Mouse (Mus musculus): ENCODE measurements around the gene Pde4dip. TPM values are rescaled to one million over a fixed set of nuclear protein-coding genes. Genes with fewer than 3 reads are reported as not detected.

Gene Pde4dip
- polyA plus RNA-seq, 1 experiment from 2014 or later = 18.0 TPM

DNA sequence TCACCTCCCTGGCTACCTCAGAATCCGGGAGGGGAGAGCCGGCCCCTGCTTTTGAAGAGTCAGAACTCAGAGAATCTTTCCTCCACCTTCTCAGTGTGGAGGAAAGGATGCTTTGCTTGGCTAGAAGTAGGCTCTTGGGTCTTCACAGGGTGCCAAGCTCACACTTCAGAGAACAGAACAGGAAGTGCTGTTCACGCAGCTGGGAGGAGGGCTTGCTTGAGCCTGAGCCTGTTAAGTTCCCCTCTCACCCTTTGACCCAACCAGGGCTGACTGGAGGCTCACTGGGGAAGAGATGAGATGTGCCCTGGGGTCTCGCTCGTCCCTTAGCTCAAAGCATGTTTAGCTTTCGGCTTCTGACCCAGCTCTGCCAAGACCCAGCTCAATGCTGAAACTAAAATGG is 44.7 kb upstream of the Pde4dip start:
- H3K27me3 ChIP-seq (ENCODE audit: insufficient read depth, low read length) = no peaks in the 10 kb centered on the region
- H3K9ac ChIP-seq (ENCODE audit: low read depth, low read length) = no peak overlapping the region
- DNase-seq (ENCODE audit: low spot score) (no peak), ATAC-seq (replicated peaks; ENCODE audit: low FRiP score, low read depth) (no peak)
- H3K27ac ChIP-seq = no peak overlapping the region
- no peak overlapping the region for H3K4me3 ChIP-seq (replicated peaks; ENCODE audit: low read depth, low read length)
- peaks cover 7% of the 10 kb centered on the region; the same call in 1 of the 2 replicates for H3K4me1 ChIP-seq (replicated peaks; ENCODE audit: insufficient read depth, low read length)
- WGBS = 51% methylated on average over 6 of the region's 6 CpGs
- TF ChIP-seq CTCF (IDR thresholded peaks at IDR 0.05; ENCODE audit: low read depth) = no peak
- no peak overlapping the region for H3K4me2 ChIP-seq (ENCODE audit: low read length)
- H3K36me3 ChIP-seq (ENCODE audit: insufficient read depth, low read length) = no peaks in the 10 kb centered on the region
- H3K9me3 ChIP-seq (replicated peaks; ENCODE audit: low read length) = no peaks in the 10 kb centered on the region

DNA sequence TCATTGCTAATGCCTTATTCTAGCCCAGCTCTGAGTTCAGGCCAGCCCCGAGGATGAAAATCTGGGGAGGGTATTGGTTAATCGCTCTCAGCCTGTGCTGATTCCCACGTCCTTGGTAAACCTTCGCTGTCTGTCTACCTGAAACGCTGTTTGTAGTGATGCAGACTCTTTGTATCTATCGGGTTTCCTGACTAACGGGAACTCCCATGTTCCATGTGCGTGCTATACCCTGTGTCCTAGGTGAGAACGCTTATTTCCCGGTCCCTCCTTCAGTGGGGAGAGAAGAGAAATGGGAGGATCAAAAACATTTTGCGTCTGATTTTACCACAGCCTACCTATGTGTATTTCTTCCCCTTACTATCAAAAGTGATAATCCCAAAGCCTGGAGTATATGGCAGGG is 44.3 kb upstream of the Pde4dip start:
- Histone ChIP-seq H3K27me3 (ENCODE audit: insufficient read depth, low read length) (no peaks in the 10 kb centered on the region), H3K4me3 (replicated peaks; ENCODE audit: low read depth, low read length) (no peak overlapping the region), H3K9ac (ENCODE audit: low read depth, low read length) (no peak overlapping the region), H3K4me1 (replicated peaks; ENCODE audit: insufficient read depth, low read length) (peaks cover 7% of the 10 kb centered on the region; the same call in 1 of the 2 replicates), H3K27ac (no peak overlapping the region), H3K9me3 (replicated peaks; ENCODE audit: low read length) (no peaks in the 10 kb centered on the region), H3K4me2 (ENCODE audit: low read length) (no peak overlapping the region), H3K36me3 (ENCODE audit: insufficient read depth, low read length) (no peaks in the 10 kb centered on the region)
- DNase-seq (ENCODE audit: low spot score) = no peak
- WGBS = 41% methylated on average over 11 of the region's 11 CpGs
- no peak for TF ChIP-seq CTCF (IDR thresholded peaks at IDR 0.05; ENCODE audit: low read depth)
- ATAC-seq (replicated peaks; ENCODE audit: low FRiP score, low read depth) = no peak

DNA sequence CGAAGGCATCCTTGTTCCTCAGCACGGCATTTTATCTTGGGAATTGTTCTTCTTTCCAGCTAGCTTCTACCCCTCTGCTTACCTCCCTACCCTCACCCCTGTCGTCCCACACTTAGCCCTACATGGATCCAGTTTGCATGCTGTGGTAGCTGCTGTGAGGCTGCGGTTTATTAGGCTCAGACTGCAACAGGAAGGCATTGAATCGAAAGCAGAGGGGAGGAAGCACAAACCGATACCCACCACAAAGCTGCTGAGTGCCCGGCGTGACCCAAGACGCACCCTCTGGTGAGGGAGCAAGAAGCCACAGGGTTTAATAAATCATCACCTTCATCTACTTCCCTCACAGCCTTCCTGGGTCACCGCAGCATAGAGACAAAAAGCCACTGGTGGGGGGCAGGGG is 43.6 kb upstream of the Pde4dip start:
- no peaks in the 10 kb centered on the region for H3K36me3 ChIP-seq (ENCODE audit: insufficient read depth, low read length)
- peak overlapping the region; percentile 48 for H3K4me2 ChIP-seq (ENCODE audit: low read length)
- H3K4me1 ChIP-seq (replicated peaks; ENCODE audit: insufficient read depth, low read length) = peaks cover 7% of the 10 kb centered on the region; the same call in 1 of the 2 replicates
- peak overlapping the region; percentile 8; the same call in 1 of the 2 replicates for H3K4me3 ChIP-seq (replicated peaks; ENCODE audit: low read depth, low read length)
- no peaks in the 10 kb centered on the region for H3K9me3 ChIP-seq (replicated peaks; ENCODE audit: low read length)
- DNase-seq (ENCODE audit: low spot score) = peak; percentile 68
- TF ChIP-seq CTCF (IDR thresholded peaks at IDR 0.05; ENCODE audit: low read depth) = no peak
- no peak overlapping the region for H3K27ac ChIP-seq
- 9% methylated on average over 10 of the region's 10 CpGs for WGBS
- ATAC-seq (replicated peaks; ENCODE audit: low FRiP score, low read depth) = no peak
- no peaks in the 10 kb centered on the region for H3K27me3 ChIP-seq (ENCODE audit: insufficient read depth, low read length)
- 0 out of 2 replicates have a peak overlapping the region, but pooled peaks have one; percentile 14 for H3K9ac ChIP-seq (ENCODE audit: low read depth, low read length)

DNA sequence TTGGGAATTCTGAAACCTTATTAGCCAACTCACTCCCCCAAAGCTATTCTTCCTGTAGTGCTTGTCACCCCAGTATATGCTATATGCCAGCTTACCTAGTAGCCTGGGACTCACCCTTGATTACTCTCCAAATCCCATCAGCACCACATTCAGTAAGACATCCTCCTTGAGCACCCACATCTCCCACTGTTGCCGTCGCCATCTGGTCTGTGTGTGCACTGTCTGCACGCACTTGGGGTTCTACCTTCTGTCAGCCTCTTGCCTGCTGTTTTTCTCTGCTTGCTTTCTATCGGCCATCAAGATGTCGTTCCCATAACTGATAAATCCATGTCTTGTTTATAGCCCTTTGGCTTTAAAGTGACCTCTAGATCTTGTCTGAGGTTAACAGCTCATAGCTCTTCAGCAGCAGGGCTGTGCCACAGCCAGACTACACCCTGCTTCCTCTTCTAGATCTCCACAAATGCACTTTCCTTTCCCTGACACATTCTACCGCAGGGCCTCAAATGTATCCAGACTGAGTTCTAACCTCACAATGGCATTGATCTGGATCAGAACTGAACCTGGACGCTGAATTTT is 42.9 kb upstream of the Pde4dip start:
- DNase-seq (ENCODE audit: low spot score) = no peak
- Histone ChIP-seq H3K4me1 (replicated peaks; ENCODE audit: insufficient read depth, low read length) (peaks cover 7% of the 10 kb centered on the region; the same call in 1 of the 2 replicates), H3K27me3 (ENCODE audit: insufficient read depth, low read length) (no peaks in the 10 kb centered on the region), H3K9me3 (replicated peaks; ENCODE audit: low read length) (no peaks in the 10 kb centered on the region), H3K4me2 (ENCODE audit: low read length) (no peak overlapping the region), H3K4me3 (replicated peaks; ENCODE audit: low read depth, low read length) (no peak overlapping the region), H3K9ac (ENCODE audit: low read depth, low read length) (no peak overlapping the region), H3K27ac (no peak overlapping the region), H3K36me3 (ENCODE audit: insufficient read depth, low read length) (no peaks in the 10 kb centered on the region)
- ATAC-seq (replicated peaks; ENCODE audit: low FRiP score, low read depth) = no peak
- TF ChIP-seq CTCF (IDR thresholded peaks at IDR 0.05; ENCODE audit: low read depth) = no peak
- WGBS = 61% methylated on average over 7 of the region's 7 CpGs

DNA sequence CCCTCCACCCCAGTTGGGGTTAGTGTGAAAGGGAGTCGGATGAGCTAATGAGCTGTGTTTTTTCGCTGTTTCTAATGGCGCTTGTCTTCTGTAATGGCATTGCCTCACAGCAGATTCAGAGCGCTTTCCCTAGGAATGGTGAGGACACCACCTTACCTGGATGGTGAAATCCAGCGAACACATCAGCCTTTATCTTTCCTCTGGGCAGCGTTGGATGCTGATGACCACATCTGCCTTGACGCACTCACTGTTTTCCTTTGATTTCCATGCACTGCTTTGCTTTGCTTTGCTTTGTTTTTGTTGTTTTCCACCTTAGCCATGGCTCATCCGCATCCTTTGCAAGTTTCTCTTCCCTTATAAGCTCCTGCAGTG is 42.3 kb upstream of the Pde4dip start:
- Histone ChIP-seq H3K27me3 (ENCODE audit: insufficient read depth, low read length) (no peaks in the 10 kb centered on the region), H3K4me2 (ENCODE audit: low read length) (no peak overlapping the region), H3K4me3 (replicated peaks; ENCODE audit: low read depth, low read length) (no peak overlapping the region), H3K36me3 (ENCODE audit: insufficient read depth, low read length) (no peaks in the 10 kb centered on the region), H3K27ac (no peak overlapping the region), H3K9me3 (replicated peaks; ENCODE audit: low read length) (no peaks in the 10 kb centered on the region), H3K9ac (ENCODE audit: low read depth, low read length) (no peak overlapping the region), H3K4me1 (replicated peaks; ENCODE audit: insufficient read depth, low read length) (peaks cover 7% of the 10 kb centered on the region; the same call in 1 of the 2 replicates)
- DNase-seq (ENCODE audit: low spot score) (no peak), ATAC-seq (replicated peaks; ENCODE audit: low FRiP score, low read depth) (no peak)
- no peak for TF ChIP-seq CTCF (IDR thresholded peaks at IDR 0.05; ENCODE audit: low read depth)
- 77% methylated on average over 8 of the region's 8 CpGs for WGBS

DNA sequence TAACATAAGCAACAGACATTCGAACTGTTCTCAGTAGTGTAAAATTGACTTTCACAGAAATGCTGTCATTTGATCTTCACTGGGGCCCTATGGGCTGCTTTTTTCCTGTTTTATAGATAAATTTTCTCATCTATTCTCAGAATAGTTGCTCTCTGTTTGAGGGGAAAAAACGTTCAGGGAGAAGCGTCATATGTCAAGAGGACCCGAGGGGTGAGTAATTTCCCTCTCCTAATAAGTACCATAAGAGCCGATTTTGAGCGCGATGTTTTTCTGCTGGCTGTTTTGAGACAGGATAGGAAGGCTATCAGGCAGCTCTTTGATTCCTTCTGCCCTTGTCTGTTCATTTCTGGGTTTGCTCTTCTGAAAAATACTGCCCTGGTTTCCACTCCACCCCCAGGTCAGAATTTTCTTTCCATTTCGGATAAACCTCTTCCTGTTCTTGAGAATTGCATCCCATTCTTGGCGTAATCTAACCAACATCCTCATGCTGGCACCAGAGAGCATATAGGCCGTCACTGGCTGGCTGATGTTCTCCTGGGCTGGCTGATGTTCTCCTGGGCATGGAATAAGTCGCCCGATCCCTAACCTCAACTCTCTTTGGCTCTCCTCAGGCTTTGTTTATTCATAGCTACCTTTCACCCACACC is 41.8 kb upstream of the Pde4dip start:
- no peak overlapping the region for H3K4me3 ChIP-seq (replicated peaks; ENCODE audit: low read depth, low read length)
- H3K27ac ChIP-seq = no peak overlapping the region
- DNase-seq (ENCODE audit: low spot score) (peak; percentile 19), ATAC-seq (replicated peaks; ENCODE audit: low FRiP score, low read depth) (no peak)
- no peak overlapping the region for H3K9ac ChIP-seq (ENCODE audit: low read depth, low read length)
- no peaks in the 10 kb centered on the region for H3K9me3 ChIP-seq (replicated peaks; ENCODE audit: low read length)
- H3K27me3 ChIP-seq (ENCODE audit: insufficient read depth, low read length) = no peaks in the 10 kb centered on the region
- 43% methylated on average over 12 of the region's 12 CpGs for WGBS
- H3K4me1 ChIP-seq (replicated peaks; ENCODE audit: insufficient read depth, low read length) = peaks cover 7% of the 10 kb centered on the region; the same call in 1 of the 2 replicates
- H3K36me3 ChIP-seq (ENCODE audit: insufficient read depth, low read length) = no peaks in the 10 kb centered on the region
- peak; percentile 47 for TF ChIP-seq CTCF (IDR thresholded peaks at IDR 0.05; ENCODE audit: low read depth)
- H3K4me2 ChIP-seq (ENCODE audit: low read length) = no peak overlapping the region
